Mouse (Mus musculus) spleen, adult 18-20 months (tissue): ENCODE results near the gene Sik3.
"Not testable (repeated sequence)": the region's sequence is repeated elsewhere in the genome, so short reads cannot be mapped to it uniquely, and the experiment has no call there.

ENCODE experiments used
- DNase-seq, 2 experiments: peaks; one replicate each; pipeline ENCODE4 v3.0.0; 2022; ENCODE audit warnings: mixed read lengths in 2 of 2

Gene Sik3

GRCm38 (mm10) chr9:46154469-46154868, 141.8 kb downstream of the Sik3 start:
- DNase-seq, result no peak

- DNase-seq, result no peak
Observed at GRCm38 (mm10) chr9:46155026-46155425, 142.4 kb downstream of the Sik3 start.

GRCm38 (mm10) chr9:46155818-46156217, 143.2 kb downstream of the Sik3 start:
- DNase-seq, result not testable (repeated sequence)

GRCm38 (mm10) chr9:46156711-46157110, 144.1 kb downstream of the Sik3 start:
- DNase-seq, result no peak

- no peak for DNase-seq
Observed at GRCm38 (mm10) chr9:46158273-46158813, 145.7 kb downstream of the Sik3 start.

GRCm38 (mm10) chr9:46163430-46163829, 150.8 kb downstream of the Sik3 start:
- DNase-seq, result no peak

GRCm38 (mm10) chr9:46168802-46169201, 156.2 kb downstream of the Sik3 start:
- no peak for DNase-seq

GRCm38 (mm10) chr9:46172251-46172650, 159.6 kb downstream of the Sik3 start:
- DNase-seq, result no peak

- no peak for DNase-seq
Observed at GRCm38 (mm10) chr9:46172953-46173352, 160.3 kb downstream of the Sik3 start.

- DNase-seq, result no peak
Observed at GRCm38 (mm10) chr9:46173919-46174318, 161.3 kb downstream of the Sik3 start.

GRCm38 (mm10) chr9:46174770-46175294, 162.2 kb downstream of the Sik3 start:
- DNase-seq, result no peak

- DNase-seq, result peak; percentile 40 to 54
Observed at GRCm38 (mm10) chr9:46175300-46175699, 162.7 kb downstream of the Sik3 start.

- DNase-seq, result no peak
Observed at GRCm38 (mm10) chr9:46175938-46176375, 163.3 kb downstream of the Sik3 start.

GRCm38 (mm10) chr9:46176613-46177012, 164.0 kb downstream of the Sik3 start:
- DNase-seq, result no peak

- DNase-seq, result no peak
Observed at GRCm38 (mm10) chr9:46178595-46178994, 166.0 kb downstream of the Sik3 start.

GRCm38 (mm10) chr9:46181297-46181696, 168.7 kb downstream of the Sik3 start:
- DNase-seq, result no peak

GRCm38 (mm10) chr9:46184542-46184941, 171.9 kb downstream of the Sik3 start:
- no peak for DNase-seq

GRCm38 (mm10) chr9:46185191-46185590, 172.6 kb downstream of the Sik3 start:
- no peak for DNase-seq

- no peak for DNase-seq
Observed at GRCm38 (mm10) chr9:46186387-46186786, 173.8 kb downstream of the Sik3 start.

- DNase-seq, result no peak
Observed at GRCm38 (mm10) chr9:46188370-46188769, 175.8 kb downstream of the Sik3 start.

GRCm38 (mm10) chr9:46188956-46189355, 176.3 kb downstream of the Sik3 start:
- no peak for DNase-seq

- DNase-seq, result no peak
Observed at GRCm38 (mm10) chr9:46189381-46189780, 176.8 kb downstream of the Sik3 start.

GRCm38 (mm10) chr9:46191234-46191633, 178.6 kb downstream of the Sik3 start:
- no peak for DNase-seq

GRCm38 (mm10) chr9:46191644-46192043, 179.0 kb downstream of the Sik3 start:
- DNase-seq, result no peak

GRCm38 (mm10) chr9:46192642-46193041, 180.0 kb downstream of the Sik3 start:
- no peak for DNase-seq
